Mouse (Mus musculus) limb, embryonic 12.5 days (tissue): Measurements from ENCODE around the gene Omt2b. TPM values are rescaled to one million over a fixed set of nuclear protein-coding genes. Genes with fewer than 3 reads are reported as not detected.
"Not testable (repeated sequence)": the region's sequence is repeated elsewhere in the genome, so short reads cannot be mapped to it uniquely, and the experiment has no call there.

Experiments
- ATAC-seq: fragments of 200-750 bp; cut with Nextera tagmentation; 2 replicates; pipeline ENCODE4 v1.8.0; 2017; ENCODE audit warnings: low read depth, moderate TSS enrichment; ENCODE audit not compliant: insufficient number of reproducible peaks, insufficient read depth, low FRiP score, low TSS enrichment
- H3K27ac ChIP-seq: fragments of 300-500 bp; sonication (generic); 2 replicates; pipeline ENCODE4 v1.5.1; 2016; ENCODE audit warnings: mild to moderate bottlenecking, moderate library complexity
- H3K27me3 ChIP-seq: fragments of 300-500 bp; sonication (generic); 2 replicates; pipeline ENCODE4 v1.6.1; 2016; ENCODE audit warnings: mild to moderate bottlenecking, moderate library complexity
- H3K36me3 ChIP-seq: fragments of 300-500 bp; sonication (generic); 2 replicates; pipeline ENCODE4 v1.6.1; 2016; ENCODE audit warnings: mild to moderate bottlenecking, moderate library complexity
- H3K4me1 ChIP-seq: fragments of 300-500 bp; sonication (generic); replicated peaks from 2 replicates; pipeline ENCODE4 v1.6.1; 2016
- H3K4me2 ChIP-seq: fragments of 300-500 bp; sonication (generic); 2 replicates; pipeline ENCODE4 v1.6.1; 2016; ENCODE audit warnings: mild to moderate bottlenecking, moderate library complexity
- H3K4me3 ChIP-seq: fragments of 300-500 bp; sonication (generic); replicated peaks from 2 replicates; pipeline ENCODE4 v1.5.1; 2016; ENCODE audit warnings: mild to moderate bottlenecking
- H3K9ac ChIP-seq: fragments of 300-500 bp; sonication (generic); replicated peaks from 2 replicates; pipeline ENCODE4 v1.6.1; 2016; ENCODE audit warnings: mild to moderate bottlenecking, moderate library complexity
- H3K9me3 ChIP-seq: fragments of 300-500 bp; sonication (generic); 2 replicates; pipeline ENCODE4 v1.6.1; 2016; ENCODE audit warnings: mild to moderate bottlenecking, moderate library complexity
- WGBS: fragments of 180-500 bp; shearing (Covaris S2); methylation state at CpG from one replicate; pipeline ENCODE4 v1.1.7; 2016; 5-methylcytosine and 5-hydroxymethylcytosine counted together
- polyA plus RNA-seq: library from polyadenylated mRNA; unstranded; fragments of >200 nt; fragmentation: Nextera tagmentation; extraction: Ambion mirVana; gene quantifications from 2 replicates; pipeline ENCODE4 v1.2.1, GENCODE M21; 2016

Omt2b gene
- polyA plus RNA-seq: not detected in 2 replicates

GRCm38 (mm10) chr9:78327289-78327688 is at the start of gene Omt2b:
TSS of gene Omt2b (plus strand) at chr9:78327589.
- WGBS: 77% methylated on average over 1 of the region's 1 CpGs
- H3K9ac ChIP-seq, ATAC-seq, H3K36me3 ChIP-seq, H3K4me3 ChIP-seq, H3K4me2 ChIP-seq, H3K4me1 ChIP-seq, H3K27me3 ChIP-seq, H3K27ac ChIP-seq, H3K9me3 ChIP-seq: not testable (repeated sequence)

DNA sequence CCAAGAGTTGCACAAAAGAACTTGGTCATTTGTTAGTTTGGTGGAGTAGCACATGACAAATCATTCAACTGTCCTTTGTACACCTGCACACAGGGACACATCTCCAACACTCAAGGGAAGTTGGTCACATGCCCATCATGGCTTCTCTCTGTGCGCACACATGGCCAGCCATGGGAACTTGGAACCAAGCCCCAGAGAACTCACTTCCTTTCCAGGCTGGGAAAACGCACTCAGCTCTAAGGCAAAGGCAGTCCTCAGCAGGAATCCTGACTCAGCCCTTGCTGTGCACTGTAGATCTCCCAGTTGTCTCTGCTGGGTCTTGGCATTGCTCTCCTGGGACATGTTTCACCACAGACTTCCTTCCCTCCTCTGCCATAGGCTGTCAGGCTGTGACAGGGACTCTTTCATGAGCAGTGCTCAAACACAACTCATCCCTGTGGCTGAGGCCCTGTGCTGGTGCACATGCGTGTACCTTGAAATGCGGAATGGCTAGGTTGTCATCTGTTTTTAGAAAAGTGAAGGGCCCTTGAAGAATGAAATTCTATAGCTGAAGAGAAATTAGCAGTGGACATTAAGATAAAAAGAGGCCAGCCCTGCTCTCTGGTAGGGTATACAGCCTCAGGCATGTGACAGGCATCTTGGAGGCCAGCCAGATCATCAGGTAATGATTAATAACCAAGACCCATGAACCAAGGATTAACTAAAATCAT is 45.2 kb upstream of the Omt2b start:
- H3K9me3 ChIP-seq, H3K27me3 ChIP-seq, ATAC-seq, H3K9ac ChIP-seq, H3K27ac ChIP-seq, H3K4me3 ChIP-seq, H3K36me3 ChIP-seq, H3K4me1 ChIP-seq, H3K4me2 ChIP-seq: not testable (repeated sequence)
- 82% methylated on average over 4 of the region's 4 CpGs for WGBS

- not testable (repeated sequence) for H3K4me2 ChIP-seq, ATAC-seq, H3K36me3 ChIP-seq, H3K27me3 ChIP-seq, H3K9me3 ChIP-seq, H3K27ac ChIP-seq, H3K4me1 ChIP-seq, H3K4me3 ChIP-seq, H3K9ac ChIP-seq
- WGBS: 85% methylated on average over 1 of the region's 1 CpGs
These were observed 38.3 kb upstream of the Omt2b start for GRCm38 (mm10) chr9:78289063-78289462.

DNA sequence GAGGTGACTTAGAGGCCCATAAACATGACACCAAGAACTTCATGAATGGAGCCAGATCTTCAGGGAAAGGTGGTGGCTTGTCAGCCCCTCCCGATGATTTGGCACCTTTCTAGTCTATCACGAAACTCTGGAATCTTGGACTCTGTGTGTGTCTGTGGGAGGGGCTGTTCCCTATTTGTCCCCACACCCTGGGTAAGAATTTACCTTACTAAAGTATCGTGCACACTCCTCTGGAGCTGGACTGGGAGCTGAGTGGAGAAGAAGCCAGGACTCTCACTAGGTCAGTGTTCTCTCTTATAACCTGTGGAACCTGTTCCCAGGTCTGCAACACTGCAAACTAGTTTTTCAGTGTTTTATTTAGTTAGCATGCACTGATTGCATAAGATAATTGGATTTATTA is 37.7 kb upstream of the Omt2b start, which contains the start of gene Gm10639:
Gene Gm10639 (plus strand): TSS at position 201 of the 400 bp plus-strand sequence.
- not testable (repeated sequence) for H3K27ac ChIP-seq, H3K4me1 ChIP-seq, H3K4me2 ChIP-seq, H3K4me3 ChIP-seq, H3K36me3 ChIP-seq, ATAC-seq, H3K27me3 ChIP-seq, H3K9me3 ChIP-seq, H3K9ac ChIP-seq
- 89% methylated on average over 3 of the region's 3 CpGs for WGBS

DNA sequence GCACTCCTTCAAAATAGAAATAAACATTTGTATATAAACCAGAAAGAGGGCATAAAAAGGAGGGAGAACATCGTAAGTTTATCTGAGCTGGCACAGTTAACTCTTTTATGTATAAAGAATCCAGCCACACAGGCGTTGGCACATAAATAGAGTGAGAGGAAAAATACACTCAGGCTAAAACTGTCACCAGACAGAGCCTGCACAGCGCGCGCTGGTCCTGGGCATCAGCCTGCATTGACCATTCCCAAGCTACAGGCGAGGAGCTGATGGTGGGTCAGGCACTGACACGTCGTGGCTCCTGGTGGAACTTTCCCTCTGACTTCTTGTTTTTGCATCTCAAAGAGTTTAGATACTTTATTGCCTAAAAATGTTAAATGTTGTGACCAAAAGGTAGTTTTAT is 34.9 kb upstream of the Omt2b start:
- not testable (repeated sequence) for H3K36me3 ChIP-seq, H3K27ac ChIP-seq, ATAC-seq, H3K4me3 ChIP-seq, H3K9ac ChIP-seq, H3K9me3 ChIP-seq, H3K4me1 ChIP-seq, H3K27me3 ChIP-seq, H3K4me2 ChIP-seq
- 68% methylated on average over 8 of the region's 8 CpGs for WGBS

DNA sequence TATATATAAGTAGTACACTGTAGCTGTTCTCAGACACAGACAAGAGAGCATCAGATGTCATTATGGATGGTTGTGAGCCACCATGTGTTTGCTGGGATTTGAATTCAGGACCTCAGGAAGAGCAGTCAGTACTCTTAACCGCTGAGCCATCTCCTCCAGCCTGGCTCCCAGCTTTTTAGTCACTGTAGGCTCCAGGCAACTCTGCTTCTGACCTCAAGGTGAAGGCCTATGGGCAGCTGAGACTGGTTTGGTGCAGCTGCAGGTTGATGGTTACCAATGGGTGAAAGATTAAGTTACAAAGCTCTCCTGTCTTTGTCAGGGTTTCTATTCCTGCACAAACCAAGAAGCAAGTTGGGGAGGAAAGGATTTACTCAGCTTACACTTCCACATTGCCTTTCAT is 33.7 kb upstream of the Omt2b start:
- H3K4me1 ChIP-seq, H3K27ac ChIP-seq, H3K27me3 ChIP-seq, ATAC-seq, H3K36me3 ChIP-seq, H3K9me3 ChIP-seq, H3K4me2 ChIP-seq, H3K9ac ChIP-seq, H3K4me3 ChIP-seq: not testable (repeated sequence)
- WGBS: 69% methylated on average over 1 of the region's 1 CpGs

GRCm38 (mm10) chr9:78294781-78295180 is 32.6 kb upstream of the Omt2b start:
- H3K27me3 ChIP-seq, H3K4me2 ChIP-seq, H3K36me3 ChIP-seq, H3K4me3 ChIP-seq, H3K4me1 ChIP-seq, H3K9me3 ChIP-seq, ATAC-seq, H3K27ac ChIP-seq, H3K9ac ChIP-seq: not testable (repeated sequence)
- WGBS: 78% methylated on average over 7 of the region's 7 CpGs

- H3K4me3 ChIP-seq, ATAC-seq, H3K4me2 ChIP-seq, H3K9me3 ChIP-seq, H3K27ac ChIP-seq, H3K27me3 ChIP-seq, H3K36me3 ChIP-seq, H3K4me1 ChIP-seq, H3K9ac ChIP-seq: not testable (repeated sequence)
- WGBS: 13% methylated on average over 6 of the region's 6 CpGs
These were observed 31.3 kb upstream of the Omt2b start for GRCm38 (mm10) chr9:78296089-78296488.

GRCm38 (mm10) chr9:78298232-78298631 is 29.2 kb upstream of the Omt2b start:
- H3K4me3 ChIP-seq: no peak overlapping the region
- 65% methylated on average over 1 of the region's 1 CpGs for WGBS

GRCm38 (mm10) chr9:78299143-78299542 is 28.2 kb upstream of the Omt2b start:
- not testable (repeated sequence) for H3K9ac ChIP-seq, H3K9me3 ChIP-seq, ATAC-seq, H3K36me3 ChIP-seq, H3K27ac ChIP-seq, H3K4me3 ChIP-seq, H3K27me3 ChIP-seq, H3K4me2 ChIP-seq, H3K4me1 ChIP-seq
- WGBS: 72% methylated on average over 1 of the region's 1 CpGs

More at GRCm38 (mm10) chr9:78298232-78298631, 29.2 kb upstream of the Omt2b start:
- no peak overlapping the region for H3K9ac ChIP-seq
- H3K4me2 ChIP-seq: no peak overlapping the region
- no peak for ATAC-seq
- no peaks in the 10 kb centered on the region for H3K27me3 ChIP-seq
- no peak overlapping the region for H3K27ac ChIP-seq
- H3K9me3 ChIP-seq: no peaks in the 10 kb centered on the region
- H3K4me1 ChIP-seq: no peaks in the 10 kb centered on the region
- no peaks in the 10 kb centered on the region for H3K36me3 ChIP-seq

GRCm38 (mm10) chr9:78308122-78308521 is 19.3 kb upstream of the Omt2b start:
- not testable (repeated sequence) for H3K9ac ChIP-seq, H3K36me3 ChIP-seq, H3K27ac ChIP-seq, H3K4me2 ChIP-seq, H3K9me3 ChIP-seq, ATAC-seq, H3K4me3 ChIP-seq, H3K4me1 ChIP-seq, H3K27me3 ChIP-seq
- WGBS: 84% methylated on average over 3 of the region's 3 CpGs

GRCm38 (mm10) chr9:78314696-78315095 is 12.7 kb upstream of the Omt2b start, which contains the start of gene Omt2a:
TSS of gene Omt2a (minus strand) at chr9:78314796.
- H3K4me3 ChIP-seq: no peak within 1 kb of the TSS

More at GRCm38 (mm10) chr9:78314696-78315095, 12.7 kb upstream of the Omt2b start, which contains the start of gene Omt2a:
- Histone ChIP-seq H3K27me3 (no peaks in the 10 kb centered on the region), H3K4me1 (no peaks in the 10 kb centered on the region), H3K27ac (no peak within 1 kb of the TSS), H3K9me3 (no peaks in the 10 kb centered on the region), H3K36me3 (no peaks in the 10 kb centered on the region), H3K4me2 (no peak within 1 kb of the TSS), H3K9ac (no peak within 1 kb of the TSS)
- WGBS: 79% methylated on average over 2 of the region's 2 CpGs
- ATAC-seq: no peak
